Mouse (Mus musculus) brain, embryonic 14.5 days (tissue): ENCODE measurements around the gene Acot13. TPM values are rescaled to one million over a fixed set of nuclear protein-coding genes. Genes with fewer than 3 reads are reported as not detected.
"Not testable (repeated sequence)": the region's sequence is repeated elsewhere in the genome, so short reads cannot be mapped to it uniquely, and the experiment has no call there.

Experiments
- DNase-seq: peaks from one replicate; pipeline ENCODE4 v3.0.0-alpha.2; 2011; ENCODE audit warnings: low read depth
- CTCF ChIP-seq: fragments of 200-500 bp; IDR thresholded peaks from 2 replicates; pipeline ENCODE4 v1.5.1; 2012; ENCODE audit warnings: inconsistent platforms, mild to moderate bottlenecking, moderate library complexity, borderline replicate concordance; ENCODE audit not compliant: insufficient read depth, insufficient read length; ENCODE audit errors: extremely low read depth
- POLR2A ChIP-seq: fragments of 200-500 bp; IDR thresholded peaks from 2 replicates; pipeline ENCODE4 v1.6.1; 2012; ENCODE audit warnings: mild to moderate bottlenecking, inconsistent platforms, borderline replicate concordance; ENCODE audit not compliant: poor library complexity, insufficient read depth, insufficient read length, severe bottlenecking; ENCODE audit errors: extremely low read depth
- polyA plus RNA-seq: library from polyadenylated mRNA; depleted of rRNA; stranded (reverse); fragments of >200 nt; gene quantifications from 2 replicates; pipeline ENCODE4 v1.2.3, GENCODE M21; 2012; rRNA removed

Acot13 gene
- polyA plus RNA-seq, 1 experiment, result 33.9 TPM

GRCm38 (mm10) chr13:24792411-24793045, 38.8 kb downstream of the Acot13 start:
- TF ChIP-seq CTCF (no peak), POLR2A (no peak)
- DNase-seq, result no peak

GRCm38 (mm10) chr13:24791349-24791748, 40.0 kb downstream of the Acot13 start:
- DNase-seq, result no peak
- TF ChIP-seq POLR2A, result no peak
- no peak for TF ChIP-seq CTCF

DNA sequence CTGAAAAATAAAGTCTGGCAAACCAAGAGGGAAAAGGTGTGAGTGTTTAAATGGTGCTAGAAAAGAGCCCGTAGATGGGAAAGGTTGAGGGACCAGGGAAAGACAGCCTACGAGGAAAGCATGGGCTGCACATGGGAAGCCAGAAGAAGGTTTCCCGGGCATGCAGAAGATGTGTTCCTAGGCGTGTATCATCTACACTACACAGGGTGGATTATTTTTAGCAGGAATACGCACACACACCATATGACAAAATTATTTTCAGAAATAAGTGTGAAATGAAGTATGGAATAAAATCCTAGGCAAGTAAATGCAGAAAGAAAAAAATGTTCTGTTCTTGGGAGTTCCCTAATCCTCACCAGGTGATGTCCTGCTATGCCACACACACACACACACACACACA, 43.9 kb downstream of the Acot13 start:
- TF ChIP-seq CTCF, result no peak
- TF ChIP-seq POLR2A, result no peak
- DNase-seq, result no peak

DNA sequence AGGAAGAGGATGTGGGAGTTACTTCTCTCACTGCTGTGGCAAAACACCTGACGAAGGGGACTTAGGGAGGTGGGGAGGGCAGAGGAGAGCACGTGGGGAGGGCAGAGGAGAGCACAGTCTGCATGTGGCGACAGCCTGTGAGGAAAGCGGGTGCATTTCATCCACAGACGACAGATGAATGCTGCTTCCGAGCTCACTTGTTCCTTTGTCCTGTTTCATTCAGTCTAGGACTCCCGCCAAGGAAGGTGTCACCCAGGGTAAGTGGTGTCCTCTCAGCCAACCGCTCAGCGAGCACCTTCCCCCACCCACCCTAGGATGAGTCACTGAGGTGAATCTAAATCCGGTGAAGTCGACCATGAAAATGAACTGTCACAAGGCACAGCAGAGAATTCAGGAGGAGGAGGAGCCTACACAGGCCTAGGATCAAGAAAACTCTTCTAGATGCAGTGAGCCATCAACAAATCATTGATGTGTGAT, 45.3 kb downstream of the Acot13 start:
- peak; percentile 51 for DNase-seq
- no peak for TF ChIP-seq POLR2A

GRCm38 (mm10) chr13:24781916-24782315, 49.4 kb downstream of the Acot13 start:
- DNase-seq, result peak; percentile 47
- no peak for TF ChIP-seq POLR2A
- TF ChIP-seq CTCF, result no peak

DNA sequence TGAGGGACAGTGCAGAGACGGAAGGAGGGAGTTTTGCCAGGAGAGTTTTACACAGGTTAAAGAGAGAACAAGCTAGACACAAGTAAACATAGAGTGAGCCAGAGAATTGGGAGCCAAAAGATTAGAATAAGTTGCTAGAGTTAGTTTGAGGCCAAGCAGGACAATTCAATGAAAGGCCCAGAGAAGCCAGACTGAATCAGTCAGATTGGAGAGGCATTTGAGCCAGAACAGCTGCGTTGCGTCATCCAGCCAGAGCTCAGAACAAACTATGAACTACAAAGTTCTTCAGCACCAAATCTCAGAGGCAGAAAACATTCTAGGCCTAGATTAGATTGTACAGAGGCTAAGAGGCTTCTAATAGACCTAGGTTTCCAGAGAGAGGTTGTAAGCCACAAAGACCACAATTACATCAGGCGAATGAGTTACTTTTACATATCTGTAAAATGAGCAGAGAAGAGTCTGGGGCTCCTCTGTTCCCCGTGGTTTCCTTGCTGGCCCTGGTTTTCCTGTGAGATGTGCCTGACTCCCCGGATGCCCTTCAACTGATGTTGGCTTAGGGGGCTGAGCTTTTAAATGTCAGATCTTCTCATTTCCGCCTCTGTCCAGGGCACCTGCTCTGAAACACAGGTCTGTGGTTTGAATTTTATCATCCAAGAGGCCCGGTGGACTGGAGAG, 52.5 kb downstream of the Acot13 start:
- TF ChIP-seq POLR2A (no peak), CTCF (no peak)
- DNase-seq, result no peak

DNA sequence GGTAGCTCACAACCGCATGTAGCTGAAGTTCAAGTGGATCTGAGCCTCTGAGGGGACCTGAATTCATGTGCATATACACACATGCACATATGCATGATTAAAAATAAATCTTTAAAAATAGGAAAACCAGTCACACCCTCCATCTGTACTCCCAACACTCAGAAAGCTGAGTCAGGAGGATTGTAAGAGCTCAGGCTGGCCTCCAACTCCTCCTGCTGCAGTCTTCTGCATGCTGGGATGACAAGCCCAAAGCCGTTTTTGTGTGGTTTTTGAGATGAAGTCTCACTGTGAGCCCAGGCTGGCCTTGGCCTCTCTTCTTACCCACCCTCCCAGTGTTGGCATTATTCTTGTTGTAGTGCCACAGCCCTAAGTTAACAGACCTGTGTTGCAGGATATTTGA, 53.3 kb downstream of the Acot13 start:
- TF ChIP-seq CTCF, result no peak
- no peak for TF ChIP-seq POLR2A
- no peak for DNase-seq

DNA sequence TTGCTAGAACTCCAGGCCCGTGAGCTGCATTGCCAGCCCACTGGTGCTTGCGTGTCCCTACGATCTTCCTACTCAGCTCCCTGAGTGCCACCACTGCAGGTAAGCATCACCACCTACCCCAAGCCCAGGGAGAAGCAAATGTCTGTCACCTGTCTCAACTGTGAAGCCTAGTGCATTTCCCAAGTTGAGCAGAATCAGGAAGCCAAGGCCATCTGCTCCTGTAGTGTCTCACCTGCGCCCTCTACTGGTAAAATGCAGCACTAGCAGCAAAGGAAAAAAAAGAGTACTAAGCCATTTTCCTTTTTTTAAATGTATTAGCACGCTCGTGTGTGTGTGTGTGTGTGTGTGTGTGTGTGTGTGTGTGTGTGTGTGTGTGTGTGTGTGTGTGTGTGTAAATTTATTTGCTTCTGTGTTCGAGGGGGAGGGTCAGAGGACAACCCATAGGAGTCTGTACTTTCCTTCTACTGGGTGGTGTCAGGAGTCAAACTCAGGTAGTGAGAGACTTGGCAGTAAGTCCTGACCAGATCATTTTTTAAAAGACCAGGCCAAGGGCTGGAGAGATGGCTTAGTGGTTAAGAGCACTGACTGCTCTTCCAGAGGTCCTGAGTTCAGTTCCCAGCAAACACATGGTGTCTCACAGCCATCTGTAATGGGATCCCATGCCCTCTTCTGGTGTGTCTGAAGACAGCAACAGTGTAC, 55.0 kb downstream of the Acot13 start:
- DNase-seq, result peak; percentile 71
- TF ChIP-seq CTCF (peak; percentile 78), POLR2A (no peak)

DNA sequence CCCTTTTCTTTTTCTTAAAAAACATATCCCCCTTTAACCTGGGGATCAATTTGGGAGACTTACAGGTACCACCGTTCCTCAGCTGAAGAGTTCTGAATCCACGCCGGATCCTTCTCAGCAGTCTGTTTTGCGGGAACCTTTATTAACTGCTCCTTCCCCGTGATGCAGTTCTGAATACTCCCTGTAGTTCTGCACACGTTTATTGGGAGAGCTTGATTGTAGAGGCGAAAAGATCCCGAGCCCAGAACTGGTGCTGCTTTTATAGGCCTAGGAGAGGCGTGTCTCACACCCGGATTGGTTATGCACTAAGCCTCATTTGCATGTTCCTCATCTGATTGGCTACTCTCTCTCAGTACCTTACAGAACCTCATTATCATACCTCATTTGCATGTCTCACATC, 59.9 kb downstream of the Acot13 start:
- DNase-seq, result not testable (repeated sequence)

Other genes with a start within 250 kb of the Acot13 start
- gene Ripor2, start 249.4 kb downstream of the Acot13 start, polyA plus RNA-seq, result 29.5 and 32.0 TPM in 2 replicates
- 0.10 TPM in 1 of 2 replicates, not detected in the other for gene Armh2, start 90.3 kb downstream of the Acot13 start, polyA plus RNA-seq
- gene Gmnn, start 69.6 kb downstream of the Acot13 start, polyA plus RNA-seq, result 13.6 and 19.5 TPM in 2 replicates
- 114 and 115 TPM in 2 replicates for gene BC005537, start 29.9 kb downstream of the Acot13 start, polyA plus RNA-seq
- gene Tdp2, start 139 bp upstream of the Acot13 start, polyA plus RNA-seq, result 46.8 and 63.3 TPM in 2 replicates
- 1.9 and 3.6 TPM in 2 replicates for gene D130043K22Rik, start 13.6 kb upstream of the Acot13 start, polyA plus RNA-seq
- 12.2 and 17.9 TPM in 2 replicates for gene Aldh5a1, start 106.1 kb upstream of the Acot13 start, polyA plus RNA-seq
- 1.8 and 2.6 TPM in 2 replicates for gene Gpld1, start 111.6 kb upstream of the Acot13 start, polyA plus RNA-seq
- 35.7 and 41.3 TPM in 2 replicates for gene Mrs2, start 188.8 kb upstream of the Acot13 start, polyA plus RNA-seq
- gene Dcdc2a, start 224.5 kb upstream of the Acot13 start, polyA plus RNA-seq, result 0.82 and 2.9 TPM in 2 replicates